Mouse (Mus musculus): ENCODE results near the gene Nr4a2. TPM values are rescaled to one million over a fixed set of nuclear protein-coding genes. Genes with fewer than 3 reads are reported as not detected.
A peak's percentile ranks its signal among the peaks of the same experiment; 100 is the strongest.

The Nr4a2 gene
- polyA plus RNA-seq, 1 experiment = not detected

DNA sequence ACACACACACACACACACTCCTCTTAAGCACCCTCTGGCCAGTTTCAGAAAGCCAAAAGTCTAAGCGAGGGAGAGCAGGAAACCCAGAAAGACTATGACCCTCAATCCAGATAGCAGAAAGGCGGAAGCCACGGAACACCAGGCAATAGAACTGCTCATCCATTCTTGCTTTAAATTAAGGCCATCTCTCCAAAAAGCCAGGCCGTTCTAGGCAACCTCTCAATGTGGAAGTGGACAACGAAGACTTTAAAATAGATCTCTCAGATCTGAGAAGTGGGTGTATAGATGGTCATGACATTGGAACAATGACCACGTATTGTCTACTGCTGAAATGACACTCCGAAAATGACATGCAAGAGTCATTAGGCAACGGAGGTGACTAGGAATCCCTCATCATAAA is 19.1 kb downstream of the Nr4a2 start:
- TF ChIP-seq CTCF (IDR thresholded peaks at IDR 0.05; ENCODE audit: insufficient read depth, low read depth, low read length) (no peak), POLR2A (IDR thresholded peaks at IDR 0.05; ENCODE audit: insufficient read depth, low read depth, low read length) (no peak)
- WGBS = 38% methylated on average over 8 of the region's 8 CpGs
- Histone ChIP-seq H3K4me3 (ENCODE audit: insufficient read depth, low read depth, low read length) (no peak overlapping the region), H3K27ac (ENCODE audit: insufficient read depth, low read depth, low read length) (no peak overlapping the region), H3K4me1 (ENCODE audit: control insufficient read depth, insufficient read depth, low read length) (peaks cover 13% of the 10 kb centered on the region)

DNA sequence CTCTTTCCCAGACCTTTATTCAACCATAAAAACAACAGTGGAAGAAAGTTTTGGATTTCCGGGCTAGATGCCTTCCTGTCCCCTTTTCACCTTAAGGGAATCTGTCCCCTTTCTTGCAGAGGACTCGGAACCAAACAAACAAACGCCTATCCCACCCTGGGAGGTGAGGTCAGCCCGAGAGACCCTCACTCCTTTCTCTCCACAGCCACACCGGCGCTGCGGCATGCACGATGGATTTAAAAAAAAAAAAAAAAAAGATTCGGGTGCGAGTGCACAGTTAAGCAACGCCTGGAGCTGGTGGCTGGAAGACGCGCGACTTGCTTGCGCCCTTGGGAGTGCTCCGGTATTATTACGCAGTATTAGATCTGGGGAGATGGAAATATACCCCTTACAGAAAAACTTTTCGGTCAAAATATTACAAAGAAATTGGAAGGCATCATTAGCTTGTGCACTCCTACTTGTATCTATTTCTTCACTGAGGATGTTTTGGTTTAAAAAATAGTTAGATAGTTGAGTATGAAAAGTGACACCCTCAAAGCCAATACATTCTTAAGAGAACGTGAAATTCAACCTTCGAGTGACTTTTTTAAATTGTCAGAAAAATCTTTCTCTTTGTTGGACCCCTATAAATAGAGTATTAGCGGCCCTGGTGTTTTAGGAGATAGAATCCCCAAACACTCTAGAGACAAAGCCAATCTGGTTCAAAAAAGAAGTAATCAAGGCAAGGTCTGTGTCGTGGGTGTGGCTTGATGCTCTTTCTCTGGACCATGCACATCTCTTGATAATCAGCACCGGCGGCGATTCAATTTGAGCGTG is 19.8 kb downstream of the Nr4a2 start:
- TF ChIP-seq CTCF (IDR thresholded peaks at IDR 0.05; ENCODE audit: insufficient read depth, low read depth, low read length) (no peak), POLR2A (IDR thresholded peaks at IDR 0.05; ENCODE audit: insufficient read depth, low read depth, low read length) (no peak)
- peaks cover 13% of the 10 kb centered on the region for H3K4me1 ChIP-seq (ENCODE audit: control insufficient read depth, insufficient read depth, low read length)
- H3K4me3 ChIP-seq (ENCODE audit: insufficient read depth, low read depth, low read length) = no peak overlapping the region
- 12% methylated on average over 26 of the region's 26 CpGs for WGBS
- no peak overlapping the region for H3K27ac ChIP-seq (ENCODE audit: insufficient read depth, low read depth, low read length)

- H3K4me3 ChIP-seq (ENCODE audit: insufficient read depth, low read depth, low read length) = peak overlapping the region; percentile 36
- H3K27ac ChIP-seq (ENCODE audit: insufficient read depth, low read depth, low read length) = no peak overlapping the region
- 11% methylated on average over 37 of the region's 37 CpGs for WGBS
- H3K4me1 ChIP-seq (ENCODE audit: control insufficient read depth, insufficient read depth, low read length) = peaks cover 13% of the 10 kb centered on the region
- no peak for TF ChIP-seq POLR2A (IDR thresholded peaks at IDR 0.05; ENCODE audit: insufficient read depth, low read depth, low read length)
- no peak for TF ChIP-seq CTCF (IDR thresholded peaks at IDR 0.05; ENCODE audit: insufficient read depth, low read depth, low read length)
Observed at GRCm38 (mm10) chr2:57102856-57103844, 20.7 kb downstream of the Nr4a2 start.

- WGBS = 6% methylated on average over 51 of the region's 51 CpGs
- H3K4me1 ChIP-seq (ENCODE audit: control insufficient read depth, insufficient read depth, low read length) = peaks cover 13% of the 10 kb centered on the region
- H3K4me3 ChIP-seq (ENCODE audit: insufficient read depth, low read depth, low read length) = peak overlapping the region; percentile 36
- TF ChIP-seq CTCF (IDR thresholded peaks at IDR 0.05; ENCODE audit: insufficient read depth, low read depth, low read length) (no peak), POLR2A (IDR thresholded peaks at IDR 0.05; ENCODE audit: insufficient read depth, low read depth, low read length) (no peak)
- no peak overlapping the region for H3K27ac ChIP-seq (ENCODE audit: insufficient read depth, low read depth, low read length)
Observed at GRCm38 (mm10) chr2:57102091-57102855, 21.5 kb downstream of the Nr4a2 start.

DNA sequence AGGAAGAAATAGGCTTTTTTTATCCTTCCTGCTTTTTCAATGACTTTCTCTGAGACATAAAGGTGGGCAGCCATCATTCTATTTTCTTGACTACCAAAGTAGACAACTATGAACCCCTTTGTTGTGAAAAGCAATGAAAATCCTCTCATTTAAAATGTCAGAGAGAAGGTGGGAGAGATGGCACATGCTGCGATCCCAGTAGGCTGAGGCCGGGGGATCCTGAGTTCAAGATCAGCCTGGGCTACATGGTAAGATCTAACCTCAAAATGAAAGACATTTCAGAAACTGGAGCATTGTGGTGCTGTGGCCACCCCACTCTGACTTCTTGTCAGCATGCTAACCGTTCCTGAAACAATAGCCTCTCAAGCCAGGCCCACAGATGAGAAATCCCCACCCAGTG is 23.6 kb downstream of the Nr4a2 start:
- TF ChIP-seq POLR2A (IDR thresholded peaks at IDR 0.05; ENCODE audit: insufficient read depth, low read depth, low read length) = no peak
- TF ChIP-seq CTCF (IDR thresholded peaks at IDR 0.05; ENCODE audit: insufficient read depth, low read depth, low read length) = no peak
- whole genome bisulfite sequencing = 88% methylated on average over 3 of the region's 3 CpGs
- peaks cover 13% of the 10 kb centered on the region for H3K4me1 ChIP-seq (ENCODE audit: control insufficient read depth, insufficient read depth, low read length)
- no peak overlapping the region for H3K4me3 ChIP-seq (ENCODE audit: insufficient read depth, low read depth, low read length)
- H3K27ac ChIP-seq (ENCODE audit: insufficient read depth, low read depth, low read length) = no peak overlapping the region

DNA sequence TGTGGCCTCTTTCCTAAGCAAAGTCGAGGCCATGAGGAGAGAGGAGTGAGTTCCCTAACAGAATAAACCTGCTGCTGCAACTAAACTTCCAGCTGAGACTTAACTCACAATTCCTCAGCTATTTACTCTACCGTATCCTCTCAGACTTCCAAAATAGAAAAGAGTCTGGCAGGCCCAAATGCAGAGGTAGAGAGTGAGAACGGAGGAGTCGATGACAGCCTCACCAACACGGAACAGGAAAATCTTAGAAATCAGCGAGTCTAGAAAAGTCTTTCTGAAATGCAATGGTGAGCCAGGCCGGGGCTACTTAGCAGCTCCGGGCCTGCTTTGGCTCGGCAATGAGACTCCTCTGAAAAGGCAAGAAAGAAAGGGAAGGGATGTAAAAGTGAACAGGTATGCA is 51.4 kb downstream of the Nr4a2 start:
- H3K27ac ChIP-seq (ENCODE audit: insufficient read depth, low read depth, low read length) = no peak overlapping the region
- H3K4me1 ChIP-seq (ENCODE audit: control insufficient read depth, insufficient read depth, low read length) = no peaks in the 10 kb centered on the region
- WGBS = 80% methylated on average over 9 of the region's 9 CpGs

DNA sequence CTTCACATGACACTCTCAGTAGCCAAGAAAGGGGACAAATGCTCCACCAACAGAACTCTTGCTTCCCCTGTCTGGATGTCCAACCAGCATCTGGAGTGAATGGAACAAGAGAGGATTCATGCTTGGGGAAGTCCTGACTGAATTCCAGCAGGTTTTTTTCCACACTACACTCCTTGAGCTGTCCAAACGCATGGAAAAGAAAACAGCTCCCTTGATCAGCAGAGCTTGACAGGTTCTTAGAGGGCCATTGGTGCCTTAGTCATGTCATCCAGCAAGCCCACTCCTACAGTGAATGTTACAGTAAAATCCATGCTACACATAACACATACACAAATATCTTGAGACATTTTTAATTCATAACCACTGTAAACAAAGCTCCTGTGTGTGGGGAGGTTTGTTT is 60.3 kb downstream of the Nr4a2 start:
- Histone ChIP-seq H3K4me1 (ENCODE audit: control insufficient read depth, insufficient read depth, low read length) (no peaks in the 10 kb centered on the region), H3K27ac (ENCODE audit: insufficient read depth, low read depth, low read length) (no peak overlapping the region), H3K4me3 (ENCODE audit: insufficient read depth, low read depth, low read length) (no peak overlapping the region)
- 84% methylated on average over 1 of the region's 1 CpGs for WGBS
- TF ChIP-seq CTCF (IDR thresholded peaks at IDR 0.05; ENCODE audit: insufficient read depth, low read depth, low read length) = no peak
- no peak for TF ChIP-seq POLR2A (IDR thresholded peaks at IDR 0.05; ENCODE audit: insufficient read depth, low read depth, low read length)

More for the DNA sequence above, 51.4 kb downstream of the Nr4a2 start:
- no peak for TF ChIP-seq CTCF (IDR thresholded peaks at IDR 0.05; ENCODE audit: insufficient read depth, low read depth, low read length)
- no peak for TF ChIP-seq POLR2A (IDR thresholded peaks at IDR 0.05; ENCODE audit: insufficient read depth, low read depth, low read length)
- no peak overlapping the region for H3K4me3 ChIP-seq (ENCODE audit: insufficient read depth, low read depth, low read length)

Other genes starting within 250 kb of the Nr4a2 start
- gene Gpd2, start 113.6 kb upstream of the Nr4a2 start, polyA plus RNA-seq (2012; ENCODE audit: insufficient read depth, insufficient read length, low replicate concordance, missing spikeins) = not detected in 2 replicates